Mouse (Mus musculus) testis, adult 2 months (tissue): ENCODE data around the gene Tbcc.

Experiments used
- CTCF ChIP-seq: fragments of 200-500 bp; IDR thresholded peaks from 2 replicates; pipeline ENCODE4 v1.5.1; 2012; ENCODE audit warnings: low read depth, mild to moderate bottlenecking, inconsistent platforms, low read length, moderate library complexity; ENCODE audit not compliant: control insufficient read depth, insufficient read depth, insufficient replicate concordance
- POLR2A ChIP-seq: fragments of 200-500 bp; IDR thresholded peaks from 2 replicates; pipeline ENCODE4 v1.6.1; 2012; ENCODE audit warnings: low read depth, mild to moderate bottlenecking, inconsistent platforms, low read length, moderate library complexity; ENCODE audit not compliant: control insufficient read depth

DNA sequence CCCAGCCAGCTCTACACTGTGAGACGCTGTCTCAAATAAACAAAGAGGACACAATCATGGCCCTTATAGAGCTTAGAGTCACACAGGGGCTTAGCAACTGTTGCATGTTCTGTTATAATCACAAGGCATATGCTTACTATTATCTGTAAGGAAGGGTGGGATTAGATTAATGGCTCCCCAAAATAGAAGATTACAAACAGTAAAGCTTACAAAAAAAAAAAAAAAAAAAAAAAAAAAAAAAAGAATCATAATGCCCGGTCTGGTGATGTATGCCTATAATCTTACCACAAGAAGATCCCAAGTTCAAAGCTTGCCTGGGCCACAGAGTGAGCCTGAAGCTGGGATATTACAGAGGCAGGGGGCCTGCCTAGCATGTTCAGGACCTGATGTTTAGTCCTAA is 10.2 kb upstream of the Tbcc start:
- TF ChIP-seq CTCF, result no peak
- TF ChIP-seq POLR2A, result no peak
